Mouse (Mus musculus) small intestine, adult 2 months (tissue): ENCODE measurements around the gene Hoxc4.

Experiments
- CTCF ChIP-seq: fragments of 200-500 bp; IDR thresholded peaks from 2 replicates; pipeline ENCODE4 v1.5.1; 2012; ENCODE audit warnings: low read depth, mild to moderate bottlenecking, control low read depth, inconsistent platforms, low read length, moderate library complexity, mixed read lengths; ENCODE audit not compliant: insufficient replicate concordance, insufficient read length; ENCODE audit errors: extremely low read depth
- POLR2A ChIP-seq: fragments of 200-500 bp; IDR thresholded peaks from 2 replicates; pipeline ENCODE4 v1.6.1; 2012; ENCODE audit warnings: low read depth, mild to moderate bottlenecking, control low read depth, inconsistent platforms, low read length, moderate library complexity

DNA sequence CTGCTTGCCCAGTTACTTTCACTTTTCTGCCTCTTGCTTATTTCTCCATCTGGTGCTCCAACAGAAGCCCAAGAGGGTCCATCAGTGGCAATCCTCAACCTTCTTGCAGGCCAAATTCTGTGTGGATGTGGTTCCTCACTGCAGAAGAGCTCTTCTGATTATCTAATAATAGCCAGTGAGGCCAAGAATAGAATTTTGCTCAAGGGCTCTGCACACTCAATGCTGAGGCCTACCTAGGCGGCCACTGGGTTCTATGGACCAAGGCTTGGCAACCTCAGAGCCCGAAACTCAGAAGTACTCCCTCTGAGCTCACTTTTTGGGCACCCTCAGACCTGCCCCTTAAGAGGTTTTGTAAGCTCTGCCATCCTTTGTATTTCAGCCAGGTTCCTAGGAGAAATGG lies 17.4 kb upstream of the Hoxc4 start:
- TF ChIP-seq CTCF (no peak), POLR2A (no peak)
